Mouse (Mus musculus) ovary, postnatal 10 days (tissue): ENCODE results near the gene Tle3.
A peak's percentile ranks its signal among the peaks of the same experiment; 100 is the strongest.

Experiments
- DNase-seq: peaks from one replicate; pipeline ENCODE4 v3.0.0; 2022; ENCODE audit warnings: low spot score

The Tle3 gene

GRCm38 (mm10) chr9:61359741-61360140, 12.4 kb upstream of the Tle3 start:
- DNase-seq, result no peak

- no peak for DNase-seq
Observed at GRCm38 (mm10) chr9:61360163-61360562, 12.0 kb upstream of the Tle3 start.

GRCm38 (mm10) chr9:61360727-61361631, 11.2 kb upstream of the Tle3 start:
- DNase-seq, result no peak

GRCm38 (mm10) chr9:61363194-61363593, 9.0 kb upstream of the Tle3 start:
- no peak for DNase-seq

GRCm38 (mm10) chr9:61366108-61366507, 6.1 kb upstream of the Tle3 start:
- DNase-seq, result no peak

GRCm38 (mm10) chr9:61367156-61367555, 5.0 kb upstream of the Tle3 start:
- no peak for DNase-seq

- DNase-seq, result no peak
Observed at GRCm38 (mm10) chr9:61367857-61368566, 4.2 kb upstream of the Tle3 start.

- no peak for DNase-seq
Observed at GRCm38 (mm10) chr9:61368567-61369240, 3.5 kb upstream of the Tle3 start.

- DNase-seq, result no peak
Observed at GRCm38 (mm10) chr9:61369316-61370273, 2.6 kb upstream of the Tle3 start.

- peak; percentile 97 for DNase-seq
Observed at GRCm38 (mm10) chr9:61370454-61370888, 1.7 kb upstream of the Tle3 start.

- DNase-seq, result peak; percentile 52
Observed at GRCm38 (mm10) chr9:61370889-61371754, 1.0 kb upstream of the Tle3 start.

- peak; percentile 56 for DNase-seq
Observed at GRCm38 (mm10) chr9:61372510-61372975, 377 bp downstream of the Tle3 start.

- DNase-seq, result peak; percentile 29
Observed at GRCm38 (mm10) chr9:61372976-61373633, 939 bp downstream of the Tle3 start.

GRCm38 (mm10) chr9:61373634-61373941, 1.4 kb downstream of the Tle3 start:
- no peak for DNase-seq

- DNase-seq, result no peak
Observed at GRCm38 (mm10) chr9:61373942-61374900, 2.1 kb downstream of the Tle3 start.

- no peak for DNase-seq
Observed at GRCm38 (mm10) chr9:61375002-61375401, 2.8 kb downstream of the Tle3 start.

GRCm38 (mm10) chr9:61375802-61376561, 3.8 kb downstream of the Tle3 start:
- DNase-seq, result no peak

GRCm38 (mm10) chr9:61376650-61377049, 4.5 kb downstream of the Tle3 start:
- no peak for DNase-seq
